Mouse (Mus musculus) ES-E14 (cell line): ENCODE data around the gene Gatad1.
"Not testable (repeated sequence)": the region's sequence is repeated elsewhere in the genome, so short reads cannot be mapped to it uniquely, and the experiment has no call there.

ENCODE experiments used
- CHD2 ChIP-seq: IDR thresholded peaks from 2 replicates; pipeline ENCODE4 v1.6.1; 2014; ENCODE audit warnings: mild to moderate bottlenecking, low read depth, low read length, inconsistent platforms
- HCFC1 ChIP-seq: IDR thresholded peaks from 2 replicates; pipeline ENCODE4 v1.6.1; 2012; ENCODE audit warnings: low read length, inconsistent platforms, borderline replicate concordance; ENCODE audit not compliant: insufficient read depth
- MAFK ChIP-seq: IDR thresholded peaks from 2 replicates; pipeline ENCODE4 v1.6.1; 2014; ENCODE audit warnings: mild to moderate bottlenecking, low read depth, low read length, inconsistent platforms; ENCODE audit not compliant: insufficient read depth
- ZC3H11A ChIP-seq: IDR thresholded peaks from 2 replicates; pipeline ENCODE4 v1.6.1; 2012; ENCODE audit warnings: low read depth, mild to moderate bottlenecking, inconsistent platforms, low read length, borderline replicate concordance
- ZNF384 ChIP-seq: IDR thresholded peaks from 2 replicates; pipeline ENCODE4 v1.6.1; 2012; ENCODE audit warnings: low read depth, low read length, inconsistent platforms

DNA sequence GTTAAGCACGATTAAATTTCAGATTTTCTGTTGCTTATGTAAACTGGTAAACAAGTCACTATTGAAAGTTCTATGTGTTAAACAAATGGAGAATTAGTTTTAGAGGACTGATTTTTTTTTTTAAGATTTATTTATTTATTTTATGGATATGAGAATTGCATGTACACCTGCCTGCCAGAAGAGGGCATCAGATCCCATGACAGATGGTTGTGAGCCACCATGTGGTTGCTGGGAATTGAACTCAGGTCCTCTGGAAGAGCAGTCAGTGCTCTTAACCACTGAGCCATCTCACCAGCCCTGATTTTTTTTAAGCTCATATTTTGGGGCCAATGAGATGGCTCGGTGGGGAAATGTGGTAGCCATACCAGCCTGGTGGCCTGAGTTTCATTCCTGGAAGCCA lies 45.1 kb downstream of the Gatad1 start:
- TF ChIP-seq ZNF384, CHD2, ZC3H11A, MAFK, HCFC1: not testable (repeated sequence)
